Mouse (Mus musculus) MEL (cell line): ENCODE measurements at regions not wholly inside any gene's neighbourhood (a gene's known extent, or its start where the extent isn't known, plus 50 kb on each side); places are given as distances from the start of the nearest gene placed in this dataset.

Experiments used
- DNase-seq: peaks from one replicate; pipeline ENCODE4 v3.0.0; 2011; ENCODE audit warnings: low read depth, low spot score
- H3K27ac ChIP-seq: 2 replicates; pipeline ENCODE4 v1.5.1; 2012; ENCODE audit warnings: low read depth, mild to moderate bottlenecking, control low read depth, low read length, moderate library complexity; ENCODE audit not compliant: control insufficient read depth
- H3K27me3 ChIP-seq, 2 experiments: fragments of 150-350 bp in 1 of 2; sonication (generic) in 1 of 2; 2 replicates each; pipeline ENCODE4 v1.6.1; 2012; ENCODE audit warnings: low read length in 2 of 2, mild to moderate bottlenecking in 2 of 2, improper control_type of control experiment in 1 of 2, moderate library complexity in 1 of 2; ENCODE audit not compliant: insufficient read depth in 2 of 2, control insufficient read depth in 1 of 2
- H3K36me3 ChIP-seq, 2 experiments: 2 replicates each; pipeline ENCODE4 v1.6.1; 2012 to 2014; ENCODE audit warnings: low read length in 2 of 2, improper control_type of control experiment in 1 of 2, inconsistent platforms in 1 of 2, mild to moderate bottlenecking in 1 of 2; ENCODE audit not compliant: insufficient read depth in 2 of 2, control insufficient read depth in 1 of 2
- H3K4me1 ChIP-seq, 2 experiments: fragments of 150-350 bp in 1 of 2; sonication (generic) in 1 of 2; 2 replicates each; pipeline ENCODE4 v1.6.1; 2012; ENCODE audit warnings: low read length in 2 of 2, improper control_type of control experiment in 1 of 2, mild to moderate bottlenecking in 1 of 2; ENCODE audit not compliant: insufficient read depth in 2 of 2, control insufficient read depth in 1 of 2
- H3K4me3 ChIP-seq, 2 experiments: fragments of 150-350 bp in 1 of 2; sonication (generic) in 1 of 2; 2 replicates each; pipeline ENCODE4 v1.5.1; 2012; ENCODE audit warnings: low read depth in 2 of 2, low read length in 2 of 2, mild to moderate bottlenecking in 2 of 2, moderate library complexity in 2 of 2, control low read depth in 1 of 2, improper control_type of control experiment in 1 of 2; ENCODE audit not compliant: control insufficient read depth in 1 of 2, insufficient read depth in 1 of 2
- H3K79me2 ChIP-seq: 2 replicates; pipeline ENCODE4 v1.6.1; 2012; ENCODE audit warnings: mild to moderate bottlenecking, low read length, moderate library complexity; ENCODE audit not compliant: control insufficient read depth, poor library complexity, insufficient read depth
- H3K9ac ChIP-seq: 2 replicates; pipeline ENCODE4 v1.6.1; 2012; ENCODE audit warnings: low read depth, mild to moderate bottlenecking, control low read depth, low read length, moderate library complexity; ENCODE audit not compliant: control insufficient read depth, poor library complexity, severe bottlenecking
- H3K9me3 ChIP-seq: fragments of 150-350 bp; sonication (generic); replicated peaks from 2 replicates; pipeline ENCODE4 v1.6.1; 2012; ENCODE audit warnings: mild to moderate bottlenecking, low read length, improper control_type of control experiment, moderate library complexity; ENCODE audit not compliant: insufficient read depth
- CTCF ChIP-seq, 3 experiments: IDR thresholded peaks in 2 of 3; conservative IDR thresholded peaks in 1 of 3; 2 replicates each; pipeline ENCODE4 v1.5.1; 2011 to 2012; ENCODE audit warnings: low read length in 3 of 3, low read depth in 2 of 3, mild to moderate bottlenecking in 2 of 3, improper control_type of control experiment in 1 of 3, inconsistent platforms in 1 of 3, mixed read lengths in 1 of 3, moderate library complexity in 1 of 3; ENCODE audit not compliant: control insufficient read depth in 1 of 3, insufficient read depth in 1 of 3, poor library complexity in 1 of 3, severe bottlenecking in 1 of 3
- E2F4 ChIP-seq: IDR thresholded peaks from 2 replicates; pipeline ENCODE4 v1.6.1; 2011; ENCODE audit warnings: low read depth, low read length, improper control_type of control experiment, borderline replicate concordance
- ELF1 ChIP-seq: IDR thresholded peaks from 2 replicates; pipeline ENCODE4 v1.6.1; 2014; ENCODE audit warnings: low read depth, mild to moderate bottlenecking, inconsistent platforms, low read length, improper control_type of control experiment, moderate library complexity
- ETS1 ChIP-seq: IDR thresholded peaks from 2 replicates; pipeline ENCODE4 v1.6.1; 2012; ENCODE audit warnings: low read depth, mild to moderate bottlenecking, inconsistent platforms, low read length, improper control_type of control experiment, moderate library complexity
- HCFC1 ChIP-seq: IDR thresholded peaks from 2 replicates; pipeline ENCODE4 v1.6.1; 2012; ENCODE audit warnings: low read depth, mild to moderate bottlenecking, inconsistent platforms, low read length, improper control_type of control experiment, moderate library complexity
- JUND ChIP-seq: IDR thresholded peaks from 2 replicates; pipeline ENCODE4 v1.6.1; 2011; ENCODE audit warnings: low read depth, mild to moderate bottlenecking, improper control_type of control experiment, low read length
- KAT2A ChIP-seq: conservative IDR thresholded peaks from 2 replicates; pipeline ENCODE4 v1.6.1; 2012; ENCODE audit warnings: low read depth, low read length, improper control_type of control experiment, inconsistent platforms
- MAX ChIP-seq: IDR thresholded peaks from 2 replicates; pipeline ENCODE4 v1.6.1; 2011; ENCODE audit warnings: low read length, improper control_type of control experiment
- MAZ ChIP-seq: IDR thresholded peaks from 2 replicates; pipeline ENCODE4 v1.6.1; 2012; ENCODE audit warnings: low read depth, mild to moderate bottlenecking, inconsistent platforms, low read length, improper control_type of control experiment
- MEF2A ChIP-seq: IDR thresholded peaks from 2 replicates; pipeline ENCODE4 v1.6.1; 2014; ENCODE audit warnings: low read depth, mild to moderate bottlenecking, inconsistent platforms, low read length, improper control_type of control experiment; ENCODE audit not compliant: poor library complexity, insufficient replicate concordance, severe bottlenecking; ENCODE audit errors: extremely low read depth
- MXI1 ChIP-seq: IDR thresholded peaks from 2 replicates; pipeline ENCODE4 v1.6.1; 2011; ENCODE audit warnings: mild to moderate bottlenecking, low read depth, low read length, improper control_type of control experiment
- MYC ChIP-seq: IDR thresholded peaks from 2 replicates; pipeline ENCODE4 v1.6.1; 2011; ENCODE audit warnings: low read depth, mild to moderate bottlenecking, low read length, improper control_type of control experiment, moderate library complexity
- NRF1 ChIP-seq: IDR thresholded peaks from 2 replicates; pipeline ENCODE4 v1.6.1; 2014; ENCODE audit warnings: low read depth, mild to moderate bottlenecking, inconsistent platforms, low read length, improper control_type of control experiment, moderate library complexity; ENCODE audit not compliant: poor library complexity, insufficient read depth, severe bottlenecking
- POLR2A ChIP-seq, 2 experiments: IDR thresholded peaks; 2 replicates each; pipeline ENCODE4 v1.6.1; 2011 to 2012; ENCODE audit warnings: low read length in 2 of 2, mild to moderate bottlenecking in 2 of 2, control low read depth in 1 of 2, improper control_type of control experiment in 1 of 2, low read depth in 1 of 2, moderate library complexity in 1 of 2; ENCODE audit not compliant: control insufficient read depth in 1 of 2, insufficient read depth in 1 of 2, poor library complexity in 1 of 2
- RAD21 ChIP-seq: IDR thresholded peaks from 2 replicates; pipeline ENCODE4 v1.6.1; 2011; ENCODE audit warnings: mild to moderate bottlenecking, low read depth, low read length, improper control_type of control experiment
- RCOR1 ChIP-seq: IDR thresholded peaks from 2 replicates; pipeline ENCODE4 v1.6.1; 2012; ENCODE audit warnings: low read depth, mild to moderate bottlenecking, inconsistent platforms, low read length, improper control_type of control experiment
- SIN3A ChIP-seq: IDR thresholded peaks from 2 replicates; pipeline ENCODE4 v1.6.1; 2012; ENCODE audit warnings: low read length, improper control_type of control experiment, inconsistent platforms
- SMC3 ChIP-seq: IDR thresholded peaks from 2 replicates; pipeline ENCODE4 v1.6.1; 2011; ENCODE audit warnings: low read depth, low read length, improper control_type of control experiment
- TAL1 ChIP-seq: IDR thresholded peaks from 2 replicates; pipeline ENCODE4 v1.6.1; 2012; ENCODE audit warnings: mild to moderate bottlenecking, inconsistent platforms, low read length, moderate library complexity, mixed read lengths
- UBTF ChIP-seq: IDR thresholded peaks from 2 replicates; pipeline ENCODE4 v1.6.1; 2012; ENCODE audit warnings: low read depth, mild to moderate bottlenecking, inconsistent platforms, low read length, improper control_type of control experiment, moderate library complexity, borderline replicate concordance; ENCODE audit not compliant: insufficient read depth
- USF1 ChIP-seq: IDR thresholded peaks from 2 replicates; pipeline ENCODE4 v1.6.1; 2014; ENCODE audit warnings: low read depth, mild to moderate bottlenecking, inconsistent platforms, low read length, improper control_type of control experiment, moderate library complexity
- ZC3H11A ChIP-seq: IDR thresholded peaks from 2 replicates; pipeline ENCODE4 v1.6.1; 2012; ENCODE audit warnings: low read depth, mild to moderate bottlenecking, inconsistent platforms, low read length, improper control_type of control experiment
- ZKSCAN1 ChIP-seq: IDR thresholded peaks from 2 replicates; pipeline ENCODE4 v1.6.1; 2012; ENCODE audit warnings: low read depth, mild to moderate bottlenecking, inconsistent platforms, low read length, improper control_type of control experiment, moderate library complexity
- ZMIZ1 ChIP-seq: IDR thresholded peaks from 2 replicates; pipeline ENCODE4 v1.6.1; 2012; ENCODE audit warnings: low read depth, mild to moderate bottlenecking, inconsistent platforms, low read length, improper control_type of control experiment, moderate library complexity

- Histone ChIP-seq H3K27me3 (peaks cover 0 to 1% of the 10 kb centered on the region in 2 experiments; a peak in 2 of 4 replicates), H3K79me2 (no peaks in the 10 kb centered on the region), H3K4me3 (no peak overlapping the region), H3K9me3 (no peaks in the 10 kb centered on the region), H3K4me1 (no peaks in the 10 kb centered on the region), H3K27ac (no peak overlapping the region), H3K9ac (no peak overlapping the region), H3K36me3 (no peaks in the 10 kb centered on the region)
- no peak for DNase-seq
- TF ChIP-seq CTCF (IDR thresholded peaks at IDR 0.05 in 2 of 3, conservative IDR thresholded peaks at IDR 0.05 in 1 of 3; ENCODE audit: control insufficient read depth in 1 of 3, insufficient read depth in 1 of 3, low read depth in 2 of 3, low read length in 3 of 3, poor library complexity in 1 of 3, severe bottlenecking in 1 of 3), result no peak
- no peak for TF ChIP-seq SIN3A
- no peak for TF ChIP-seq ZMIZ1
- no peak for TF ChIP-seq MXI1
- TF ChIP-seq UBTF, result no peak
- TF ChIP-seq POLR2A (IDR thresholded peaks at IDR 0.05; ENCODE audit: control insufficient read depth in 1 of 2, insufficient read depth in 1 of 2, low read depth in 1 of 2, low read length in 2 of 2, poor library complexity in 1 of 2), result no peak
- TF ChIP-seq KAT2A, result no peak
- no peak for TF ChIP-seq ZC3H11A
- TF ChIP-seq ETS1, result no peak
- TF ChIP-seq ZKSCAN1, result no peak
Measured at GRCm38 (mm10) chr12:99083616-99084015, 163.2 kb downstream of the Ttc8 start.

GRCm38 (mm10) chr12:99084144-99084543 lies 163.8 kb downstream of the Ttc8 start:
- H3K27ac ChIP-seq, result no peak overlapping the region
- H3K4me3 ChIP-seq, result no peak overlapping the region
- H3K36me3 ChIP-seq, result no peaks in the 10 kb centered on the region
- TF ChIP-seq RAD21, result peak; percentile 95
- no peak for TF ChIP-seq POLR2A (IDR thresholded peaks at IDR 0.05; ENCODE audit: control insufficient read depth in 1 of 2, insufficient read depth in 1 of 2, low read depth in 1 of 2, low read length in 2 of 2, poor library complexity in 1 of 2)
- no peak for TF ChIP-seq TAL1
- peak; percentile 92 for TF ChIP-seq SMC3
- no peak for TF ChIP-seq USF1
- TF ChIP-seq ELF1, result no peak
- TF ChIP-seq HCFC1, result no peak
- TF ChIP-seq NRF1, result no peak
- no peak for TF ChIP-seq ETS1
- TF ChIP-seq MEF2A, result no peak
- TF ChIP-seq E2F4, result no peak
- TF ChIP-seq JUND, result no peak
- no peak for TF ChIP-seq MAX
- TF ChIP-seq RCOR1, result no peak
- TF ChIP-seq ZMIZ1, result no peak
- TF ChIP-seq ZC3H11A, result peak; percentile 82
- no peak for TF ChIP-seq UBTF
- TF ChIP-seq MYC, result no peak
- TF ChIP-seq MAZ, result no peak
- TF ChIP-seq CTCF (IDR thresholded peaks at IDR 0.05 in 2 of 3, conservative IDR thresholded peaks at IDR 0.05 in 1 of 3; ENCODE audit: control insufficient read depth in 1 of 3, insufficient read depth in 1 of 3, low read depth in 2 of 3, low read length in 3 of 3, poor library complexity in 1 of 3, severe bottlenecking in 1 of 3), result peak; percentile 91 to 97 (median 95)
- peak; percentile 81 for DNase-seq
- H3K4me1 ChIP-seq, result no peaks in the 10 kb centered on the region
- H3K27me3 ChIP-seq, result peaks cover 0 to 1% of the 10 kb centered on the region in 2 experiments; a peak in 2 of 4 replicates
- H3K9me3 ChIP-seq, result no peaks in the 10 kb centered on the region
- H3K79me2 ChIP-seq, result no peaks in the 10 kb centered on the region
- H3K9ac ChIP-seq, result no peak overlapping the region
